Mouse (Mus musculus): Measurements from ENCODE around the gene Tmem218.

- TF ChIP-seq TAL1 (IDR thresholded peaks at IDR 0.05; ENCODE audit: low read length), result no peak
- no peak for TF ChIP-seq GATA1 (IDR thresholded peaks at IDR 0.05; ENCODE audit: low read length)
These were observed 41.1 kb upstream of the Tmem218 start for GRCm38 (mm10) chr9:37166899-37167298.

Measured in erythroblast, embryonic 14.5 days (primary cell).